In the genomic region with DNA sequence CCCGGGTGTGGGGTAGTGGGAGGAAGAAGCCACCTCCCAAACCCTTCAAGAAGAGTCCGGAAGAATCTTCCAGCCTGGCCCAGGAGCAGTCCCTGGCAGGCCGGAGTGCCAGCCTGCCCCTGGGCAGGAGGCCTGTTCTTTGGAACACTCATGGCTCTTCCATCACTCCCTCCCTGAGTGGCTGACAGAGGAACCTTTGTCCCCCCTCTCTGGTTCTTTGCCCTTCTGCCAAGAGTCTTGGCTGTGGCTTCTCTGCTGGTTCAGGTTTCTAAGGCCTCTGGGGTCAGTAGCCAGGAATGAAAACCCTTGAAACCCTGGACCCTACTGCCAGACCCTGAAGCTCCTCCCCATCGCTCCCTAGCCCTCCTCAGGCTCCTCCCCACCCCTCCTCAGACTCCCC, we compare ENCODE assay signal across 13 mouse cellular contexts. TPM values are rescaled to one million over a fixed set of nuclear protein-coding genes. Genes with fewer than 3 reads are reported as not detected.
DNase-seq lines count a peak whose midpoint lies in the region; ATAC-seq and TF ChIP-seq lines count a peak whose summit lies in the region.
"Had no signal": no experiment of that assay in that cellular context is flagged by ENCODE, and none has a peak within 500 bp of the region (broad histone marks: within the 10 kb centered on the region; RNA-seq: fewer than 3 reads in every experiment).

No protein-coding gene starts in this region.

- no peak overlapping the region for H3K9ac ChIP-seq in kidney, embryonic 14.5 days (ENCODE audit: low read depth, low read length)
- H3K9ac ChIP-seq: embryonic facial prominence, embryonic 12.5 days had no signal

- no peaks in the 10 kb centered on the region for H3K27me3 ChIP-seq in kidney, adult 2 months (replicated peaks; ENCODE audit: control insufficient read depth, insufficient read depth, low read length)
- no peaks in the 10 kb centered on the region for H3K27me3 ChIP-seq in kidney, embryonic 14.5 days (ENCODE audit: control insufficient read depth, insufficient read depth, low read length)
- H3K27me3 ChIP-seq: embryonic facial prominence, embryonic 12.5 days had no signal

- H3K36me3 ChIP-seq in kidney, adult 2 months (ENCODE audit: control insufficient read depth, insufficient read depth, low read length): no peaks in the 10 kb centered on the region
- H3K36me3 ChIP-seq in kidney, embryonic 14.5 days (ENCODE audit: control insufficient read depth, insufficient read depth, low read length): no peaks in the 10 kb centered on the region
- H3K36me3 ChIP-seq: embryonic facial prominence, embryonic 12.5 days; forebrain, embryonic 10.5 days had no signal

- no peak for DNase-seq in frontal cortex, postnatal 14 days (ENCODE audit: low spot score in 2 of 2)
- peak; percentile 68 for DNase-seq in kidney, adult 2 months
- peak; percentile 68 to 75 for DNase-seq in right cerebral cortex, postnatal 10 days (ENCODE audit: low spot score in 2 of 2)
- no peak for DNase-seq in right cerebral cortex, postnatal 14 days
- DNase-seq in thymus, postnatal 36 days: no peak
- DNase-seq: kidney, postnatal 14 days; lung, postnatal 10 days had no signal

- ATAC-seq in frontal cortex, adult (ENCODE audit: low TSS enrichment): peak; percentile 28; the same call in 1 of the 2 replicates
- no peak for ATAC-seq in kidney, embryonic 14.5 days (ENCODE audit: low FRiP score, low TSS enrichment)

- H3K4me3 ChIP-seq in kidney, adult 2 months (ENCODE audit: insufficient read depth, low read depth, low read length): no peak overlapping the region
- no peak overlapping the region for H3K4me3 ChIP-seq in kidney, embryonic 14.5 days (ENCODE audit: low read length)
- H3K4me3 ChIP-seq: embryonic facial prominence, embryonic 12.5 days; forebrain, embryonic 10.5 days; left cerebral cortex, adult 2 months had no signal

- TF ChIP-seq CTCF in kidney, adult 2 months (conservative IDR thresholded peaks at IDR 0.05; ENCODE audit: insufficient read depth, insufficient read length, low read depth, low read length): no peak

- no peaks in the 10 kb centered on the region for H3K9me3 ChIP-seq in kidney, embryonic 14.5 days (ENCODE audit: control insufficient read depth, low read length)
- H3K9me3 ChIP-seq: embryonic facial prominence, embryonic 12.5 days; forebrain, embryonic 10.5 days had no signal

- H3K4me1 ChIP-seq in kidney, adult 2 months (ENCODE audit: control insufficient read depth, insufficient read depth, low read length): peaks cover 6% of the 10 kb centered on the region; the same call in 1 of the 2 replicates
- H3K4me1 ChIP-seq in kidney, embryonic 14.5 days (ENCODE audit: control insufficient read depth, insufficient read depth, low read length): peaks cover 21% of the 10 kb centered on the region

- no peak overlapping the region for H3K27ac ChIP-seq in kidney, adult 2 months (ENCODE audit: insufficient read depth, low read depth, low read length)
- no peak overlapping the region for H3K27ac ChIP-seq in kidney, embryonic 14.5 days (ENCODE audit: low read depth, low read length)
- H3K27ac ChIP-seq: embryonic facial prominence, embryonic 12.5 days; forebrain, embryonic 10.5 days; left cerebral cortex, adult 2 months had no signal

- no peak overlapping the region for H3K4me2 ChIP-seq in kidney, embryonic 14.5 days (replicated peaks; ENCODE audit: low read depth, low read length)
- H3K4me2 ChIP-seq: embryonic facial prominence, embryonic 12.5 days; liver, embryonic 11.5 days had no signal

- 52% methylated on average over 4 of the region's 4 CpGs for WGBS in kidney, adult 2 months
- WGBS in kidney, embryonic 14.5 days: 63% methylated on average over 4 of the region's 4 CpGs

- TF ChIP-seq POLR2A in kidney, adult 2 months (IDR thresholded peaks at IDR 0.05; ENCODE audit: low read depth, low read length): no peak

RNA-seq across cellular contexts. Expression of a gene that starts 12.6 kb away (rescaled TPM):
- 18.2 and 19.4 TPM in 2 replicates for polyA plus RNA-seq in kidney, adult 2 months (2012; rRNA removed)
- 3.6 and 4.9 TPM in 2 replicates for polyA plus RNA-seq in kidney, embryonic 14.5 days (2014; fragmentation: Nextera tagmentation; extraction: Ambion mirVana)

Comparison
In these comparisons a context has a peak if more than half of its experiments do, and no peak if none do; other contexts are left out.
1. DNase-seq: peak in kidney, adult 2 months (single experiment) and right cerebral cortex, postnatal 10 days (2 of 2); none in frontal cortex, postnatal 14 days (0 of 2), right cerebral cortex, postnatal 14 days (single experiment) and thymus, postnatal 36 days (0 of 2).